8 mouse cellular contexts compared by ENCODE assay signal in genomic region chr19:7172051-7172866, GRCm38 (mm10). TPM values are rescaled to one million over a fixed set of nuclear protein-coding genes. Genes with fewer than 3 reads are reported as not detected.
DNase-seq lines count a peak whose midpoint lies in the region; ATAC-seq and TF ChIP-seq lines count a peak whose summit lies in the region.

No protein-coding gene starts in this region.

- H3K9ac ChIP-seq in stomach, embryonic 15.5 days = no peak overlapping the region; the same call in 1 of the 2 replicates

- H3K27ac ChIP-seq in stomach, embryonic 15.5 days = no peak overlapping the region

- H3K4me2 ChIP-seq in stomach, embryonic 15.5 days = no peak overlapping the region

- no peak for TF ChIP-seq CTCF in E14TG2a.4 (conservative IDR thresholded peaks at IDR 0.05; ENCODE audit: low read length)

- peaks cover 42% of the 10 kb centered on the region for H3K27me3 ChIP-seq in E14TG2a.4 (ENCODE audit: insufficient read depth, low read length)
- peaks cover 2% of the 10 kb centered on the region; the same call in 1 of the 2 replicates for H3K27me3 ChIP-seq in stomach, embryonic 15.5 days (replicated peaks)

- WGBS in stomach, embryonic 15.5 days = 20% methylated on average over 11 of the region's 13 CpGs

- DNase-seq in brain, adult 2 months (ENCODE audit: low read depth, low spot score) = peak; percentile 84
- DNase-seq in frontal cortex, postnatal 36 days (ENCODE audit: low spot score in 2 of 2) = peak; percentile 71 to 78
- peak; percentile 58 for DNase-seq in layer of hippocampus, adult 9-11 months
- no peak for DNase-seq in adrenal gland, postnatal 4 days (ENCODE audit: low spot score in 2 of 2)
- no peak for DNase-seq in thymus, postnatal 36 days

- H3K4me1 ChIP-seq in E14TG2a.4 (replicated peaks; ENCODE audit: low read depth, low read length) = peaks cover 63% of the 10 kb centered on the region
- peaks cover 23% of the 10 kb centered on the region for H3K4me1 ChIP-seq in stomach, embryonic 15.5 days

- H3K9me3 ChIP-seq in E14TG2a.4 (ENCODE audit: low read length) = no peaks in the 10 kb centered on the region
- H3K9me3 ChIP-seq in stomach, embryonic 15.5 days = no peaks in the 10 kb centered on the region

- H3K4me3 ChIP-seq in E14TG2a.4 (replicated peaks; ENCODE audit: low read length) = 0 out of 2 replicates have a peak overlapping the region, but pooled peaks have one; percentile 10
- H3K4me3 ChIP-seq in stomach, embryonic 15.5 days (replicated peaks) = no peak overlapping the region

- H3K36me3 ChIP-seq in E14TG2a.4 (ENCODE audit: insufficient read depth, low read length) = no peaks in the 10 kb centered on the region
- no peaks in the 10 kb centered on the region for H3K36me3 ChIP-seq in stomach, embryonic 15.5 days

- peak; percentile 46 for ATAC-seq in megakaryocyte progenitor cell, adult 5-6 weeks (replicated peaks; ENCODE audit: poor library complexity)
- peak; percentile 71 for ATAC-seq in stomach, embryonic 15.5 days (ENCODE audit: insufficient read depth, low FRiP score, low read depth)

RNA-seq across cellular contexts. Expression of gene Otub1, which starts 33.9 kb away (rescaled TPM):
- 33.1 and 34.0 TPM in 2 replicates for total RNA-seq in megakaryocyte progenitor cell, adult 5-6 weeks (2015)
- 60.8 and 69.5 TPM in 2 replicates for total RNA-seq in megakaryocyte progenitor cell, adult 5-6 weeks (2017)
- 163 and 169 TPM in 2 replicates for polyA plus RNA-seq in stomach, embryonic 15.5 days (2015; fragmentation: Nextera tagmentation; extraction: Ambion mirVana)
- total RNA-seq in adrenal gland, postnatal 4 days (2021) = 100 to 1,000 TPM; 133 to 135 TPM

RNA-seq across cellular contexts. Expression of gene Cox8a, which starts 45.2 kb away (rescaled TPM):
- 599 and 622 TPM in 2 replicates for total RNA-seq in megakaryocyte progenitor cell, adult 5-6 weeks (2015)
- 549 and 714 TPM in 2 replicates for total RNA-seq in megakaryocyte progenitor cell, adult 5-6 weeks (2017)
- 988 and 1,377 TPM in 2 replicates for polyA plus RNA-seq in stomach, embryonic 15.5 days (2015; fragmentation: Nextera tagmentation; extraction: Ambion mirVana)
- total RNA-seq in adrenal gland, postnatal 4 days (2021) = 100 to 1,000 TPM; 687 to 720 TPM

Comparison
In these comparisons a context has a peak if more than half of its experiments do, and no peak if none do; other contexts are left out.
1. DNase-seq: peak in brain, adult 2 months (single experiment), frontal cortex, postnatal 36 days (2 of 2) and layer of hippocampus, adult 9-11 months (single experiment); none in adrenal gland, postnatal 4 days (0 of 2) and thymus, postnatal 36 days (0 of 2).